Mouse (Mus musculus) G1E (cell line): Measurements from ENCODE around the gene Cox10. TPM values are rescaled to one million over a fixed set of nuclear protein-coding genes. Genes with fewer than 3 reads are reported as not detected.
A peak's percentile ranks its signal among the peaks of the same experiment; 100 is the strongest.

Experiments
- ATAC-seq: 2 replicates; pipeline ENCODE4 v1.8.0; 2016; ENCODE audit warnings: mild to moderate bottlenecking; ENCODE audit not compliant: insufficient number of reproducible peaks, poor library complexity, low FRiP score, severe bottlenecking; ENCODE audit errors: extremely low read depth
- DNase-seq: peaks from one replicate; pipeline ENCODE4 v3.0.0; 2012; ENCODE audit warnings: low spot score
- H3K27me3 ChIP-seq: 2 replicates; pipeline ENCODE4 v1.6.1; 2012; ENCODE audit warnings: mild to moderate bottlenecking, low read length, inconsistent platforms; ENCODE audit not compliant: insufficient read depth
- H3K36me3 ChIP-seq: replicated peaks from 2 replicates; pipeline ENCODE3; 2012; ENCODE audit warnings: mild to moderate bottlenecking, inconsistent platforms
- H3K4me1 ChIP-seq: 2 replicates; pipeline ENCODE4 v1.6.1; 2012; ENCODE audit warnings: low read depth, low read length, inconsistent platforms, mixed read lengths; ENCODE audit not compliant: insufficient read depth
- H3K4me3 ChIP-seq: 2 replicates; pipeline ENCODE4 v1.5.1; 2012; ENCODE audit warnings: low read depth, mild to moderate bottlenecking, inconsistent platforms, low read length, moderate library complexity, mixed read lengths
- H3K9me3 ChIP-seq: replicated peaks from 2 replicates; pipeline ENCODE4 v1.6.1; 2012; ENCODE audit warnings: inconsistent platforms
- CTCF ChIP-seq: IDR thresholded peaks from 2 replicates; pipeline ENCODE4 v1.5.1; 2012; ENCODE audit warnings: low read depth, low read length, inconsistent platforms, mixed read lengths
- GATA1 ChIP-seq: IDR thresholded peaks from 2 replicates; pipeline ENCODE4 v1.6.1; 2012; ENCODE audit warnings: borderline replicate concordance, low read length, inconsistent platforms, mixed read lengths
- GATA2 ChIP-seq: IDR thresholded peaks from 2 replicates; pipeline ENCODE4 v1.6.1; 2012; ENCODE audit warnings: low read depth, low read length, inconsistent platforms, borderline replicate concordance
- POLR2AphosphoS5 ChIP-seq: IDR thresholded peaks from 2 replicates; pipeline ENCODE4 v1.6.1; 2012; ENCODE audit warnings: low read depth, low read length, inconsistent platforms; ENCODE audit not compliant: insufficient replicate concordance
- TAL1 ChIP-seq: conservative IDR thresholded peaks from 2 replicates; pipeline ENCODE4 v1.6.1; 2012; ENCODE audit warnings: low read depth, low read length, inconsistent platforms, mixed read lengths
- polyA plus RNA-seq: library from polyadenylated mRNA; stranded (reverse); fragments of >175 nt; gene quantifications from 2 replicates; pipeline ENCODE4 v1.2.3, GENCODE M21; 2012
- total RNA-seq, 2 experiments: library from RNA; stranded (forward) in 1 of 2; stranded (reverse) in 1 of 2; fragments of 200-1000 nt in 1 of 2; fragments of >200 nt in 1 of 2; fragmentation: Nextera tagmentation in 1 of 2; gene quantifications; 2 replicates each; pipeline ENCODE4 v1.2.3; 2014 to 2017

Gene Cox10
- total and polyA plus RNA-seq, 3 experiments: 19.4 to 53.9 (median 21.1) TPM

DNA sequence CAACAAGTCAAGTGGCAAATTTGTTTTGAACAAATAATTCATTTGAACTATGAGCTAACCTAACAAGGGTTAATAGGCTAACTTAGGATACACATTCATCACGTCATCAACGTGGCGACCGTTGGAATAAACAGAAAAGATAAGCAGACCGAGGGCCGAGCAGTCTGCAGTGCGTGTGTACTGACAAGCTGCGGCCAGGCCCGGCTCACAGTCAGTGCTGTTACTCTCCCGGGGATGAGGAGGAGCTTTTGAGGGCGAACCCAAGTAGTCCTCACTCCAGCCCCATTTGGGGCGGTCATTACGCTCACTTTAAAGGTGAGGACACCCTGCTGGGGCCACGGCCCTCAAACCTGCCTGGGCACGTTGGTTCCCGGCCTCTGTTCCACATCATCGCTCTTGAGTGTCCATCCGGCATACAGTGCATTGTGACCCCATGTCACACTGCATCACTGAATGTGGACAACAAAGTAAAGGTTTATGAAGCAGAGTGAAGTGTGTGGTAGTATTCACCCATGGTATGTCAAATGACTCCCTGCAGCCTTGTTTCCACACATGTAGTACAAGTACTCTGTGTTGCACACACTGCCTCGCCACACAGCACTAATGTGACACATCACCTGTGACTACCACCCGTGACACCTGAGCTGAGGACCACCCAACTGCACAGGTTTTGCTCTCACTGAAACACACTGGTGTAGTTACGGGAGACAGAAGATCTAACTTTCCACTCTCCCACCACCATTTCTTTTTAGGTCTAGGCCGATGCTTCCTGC, 68.4 kb downstream of the Cox10 start:
- H3K36me3 ChIP-seq: peaks cover 34% of the 10 kb centered on the region
- peak overlapping the region; percentile 67 for H3K4me3 ChIP-seq
- peak; percentile 49 for DNase-seq
- H3K9me3 ChIP-seq: no peaks in the 10 kb centered on the region; the same call in 1 of the 2 replicates
- no peaks in the 10 kb centered on the region for H3K27me3 ChIP-seq
- peaks cover 51% of the 10 kb centered on the region for H3K4me1 ChIP-seq
- ATAC-seq: peak; percentile 92
- no peak for TF ChIP-seq GATA1
- no peak for TF ChIP-seq CTCF
- TF ChIP-seq TAL1: peak; percentile 75

- ATAC-seq (no peak), DNase-seq (no peak)
- Histone ChIP-seq H3K9me3 (no peaks in the 10 kb centered on the region; the same call in 1 of the 2 replicates), H3K36me3 (peaks cover 30% of the 10 kb centered on the region), H3K27me3 (no peaks in the 10 kb centered on the region), H3K4me3 (no peak overlapping the region), H3K4me1 (peaks cover 64% of the 10 kb centered on the region)
- TF ChIP-seq GATA1 (no peak), POLR2AphosphoS5 (no peak), CTCF (no peak), GATA2 (no peak), TAL1 (no peak)
Observed at GRCm38 (mm10) chr11:64004152-64004551, 75.1 kb downstream of the Cox10 start.

DNA sequence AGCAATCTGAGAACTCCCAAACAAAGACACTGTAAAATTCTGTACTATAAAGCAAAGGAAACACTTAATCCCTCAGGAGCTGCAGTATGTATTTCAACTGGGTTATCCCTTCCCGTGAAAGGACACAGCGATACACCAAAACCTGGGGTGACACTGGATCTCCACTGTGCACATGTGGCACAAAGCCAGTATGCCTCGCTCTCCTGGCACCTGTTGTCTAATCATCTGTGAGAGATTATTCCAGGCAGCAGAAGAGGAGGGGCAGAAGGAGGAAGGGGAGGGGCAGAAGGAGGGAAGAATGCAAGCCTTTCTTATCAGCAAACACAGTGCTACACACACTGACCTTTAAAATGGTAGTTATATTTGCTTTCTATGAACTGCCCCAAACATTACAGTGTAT, 75.8 kb downstream of the Cox10 start:
- H3K4me1 ChIP-seq: peaks cover 61% of the 10 kb centered on the region
- no peak for TF ChIP-seq CTCF
- peak; percentile 32; the same call in 1 of the 2 replicates for TF ChIP-seq TAL1
- H3K36me3 ChIP-seq: peaks cover 32% of the 10 kb centered on the region
- no peaks in the 10 kb centered on the region; the same call in 1 of the 2 replicates for H3K9me3 ChIP-seq
- H3K27me3 ChIP-seq: no peaks in the 10 kb centered on the region
- H3K4me3 ChIP-seq: peak overlapping the region; percentile 41; the same call in 1 of the 2 replicates
- ATAC-seq (peak; percentile 43), DNase-seq (no peak)

DNA sequence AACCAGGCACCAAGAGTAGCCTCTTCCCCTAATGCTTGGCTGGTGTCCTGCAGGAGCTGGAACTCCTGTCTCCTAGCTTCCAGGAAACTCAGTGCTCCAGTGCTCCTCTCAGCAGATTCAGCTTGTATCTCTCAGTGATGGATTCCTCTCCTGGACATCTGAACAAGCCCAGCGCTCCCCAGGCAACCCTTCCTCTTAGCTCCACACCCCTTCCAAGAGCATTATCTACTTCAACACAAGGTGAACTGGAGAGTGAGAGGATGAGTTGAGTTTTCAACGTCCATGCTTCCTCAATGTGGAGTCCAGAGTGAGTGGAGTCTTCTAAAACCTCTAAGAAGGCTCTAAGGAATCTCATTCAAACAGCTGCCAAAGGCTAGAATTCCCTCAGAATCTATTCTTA, 76.6 kb downstream of the Cox10 start:
- peaks cover 61% of the 10 kb centered on the region for H3K4me1 ChIP-seq
- no peak overlapping the region for H3K4me3 ChIP-seq
- H3K9me3 ChIP-seq: no peaks in the 10 kb centered on the region; the same call in 1 of the 2 replicates
- H3K36me3 ChIP-seq: peaks cover 37% of the 10 kb centered on the region
- no peak for DNase-seq
- no peak for TF ChIP-seq TAL1
- no peak for TF ChIP-seq GATA1
- TF ChIP-seq CTCF: no peak
- no peak for TF ChIP-seq POLR2AphosphoS5
- no peak for TF ChIP-seq GATA2
- ATAC-seq: 0 out of 2 replicates have a peak, but pooled peaks have one; percentile 26
- H3K27me3 ChIP-seq: no peaks in the 10 kb centered on the region

DNA sequence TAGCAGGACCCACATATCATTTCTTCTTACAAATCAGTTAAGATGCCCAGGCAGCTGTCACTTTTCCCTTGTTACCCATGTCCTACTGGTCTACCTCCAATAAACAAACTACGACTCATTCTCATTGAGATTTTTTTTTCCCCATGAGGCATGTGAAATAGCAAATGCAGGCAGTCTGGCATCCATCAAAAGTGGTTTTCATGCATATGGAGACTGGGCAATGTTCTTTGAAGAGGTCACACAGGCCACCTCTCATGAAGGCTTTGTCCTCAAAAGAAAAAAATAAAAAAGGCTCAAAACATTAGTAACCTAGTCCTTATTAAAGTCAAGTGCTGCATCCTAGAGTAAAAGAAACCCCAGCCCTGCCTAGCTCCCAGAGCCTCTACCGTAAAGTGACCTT, 78.2 kb downstream of the Cox10 start:
- TF ChIP-seq GATA2 (no peak), CTCF (no peak)
- ATAC-seq: no peak
- no peaks in the 10 kb centered on the region for H3K9me3 ChIP-seq
- no peaks in the 10 kb centered on the region for H3K27me3 ChIP-seq
- peaks cover 47% of the 10 kb centered on the region for H3K36me3 ChIP-seq
- no peak overlapping the region for H3K4me3 ChIP-seq
- no peak for DNase-seq
- H3K4me1 ChIP-seq: peaks cover 57% of the 10 kb centered on the region

GRCm38 (mm10) chr11:64000200-64000794, 79.0 kb downstream of the Cox10 start:
- Histone ChIP-seq H3K27me3 (no peaks in the 10 kb centered on the region), H3K9me3 (no peaks in the 10 kb centered on the region), H3K36me3 (peaks cover 52% of the 10 kb centered on the region), H3K4me3 (no peak overlapping the region), H3K4me1 (peaks cover 57% of the 10 kb centered on the region)
- DNase-seq: no peak
- TF ChIP-seq CTCF (no peak), POLR2AphosphoS5 (no peak), GATA2 (no peak), GATA1 (no peak), TAL1 (no peak)
- no peak for ATAC-seq

- ATAC-seq (no peak), DNase-seq (no peak)
Observed at GRCm38 (mm10) chr11:63999431-63999830, 79.8 kb downstream of the Cox10 start.

More at GRCm38 (mm10) chr11:63999431-63999830, 79.8 kb downstream of the Cox10 start:
- Histone ChIP-seq H3K9me3 (no peaks in the 10 kb centered on the region), H3K36me3 (peaks cover 58% of the 10 kb centered on the region), H3K4me1 (peaks cover 52% of the 10 kb centered on the region), H3K27me3 (no peaks in the 10 kb centered on the region), H3K4me3 (no peak overlapping the region)
- no peak for TF ChIP-seq GATA1
- TF ChIP-seq POLR2AphosphoS5: no peak
- no peak for TF ChIP-seq GATA2
- no peak for TF ChIP-seq CTCF
- no peak for TF ChIP-seq TAL1
